Mouse (Mus musculus) embryonic fibroblast, embryonic 13.5 days (primary cell): ENCODE results near the gene Spg7. TPM values are rescaled to one million over a fixed set of nuclear protein-coding genes. Genes with fewer than 3 reads are reported as not detected.
A peak's percentile ranks its signal among the peaks of the same experiment; 100 is the strongest.

Source experiments
- H3K27ac ChIP-seq: 2 replicates; pipeline ENCODE4 v1.5.1; 2012; ENCODE audit warnings: low read length, control low read depth, inconsistent platforms; ENCODE audit not compliant: insufficient read depth
- H3K4me1 ChIP-seq: 2 replicates; pipeline ENCODE4 v1.6.1; 2011; ENCODE audit warnings: low read length; ENCODE audit not compliant: control insufficient read depth, insufficient read depth
- H3K4me3 ChIP-seq: 2 replicates; pipeline ENCODE4 v1.5.1; 2011; ENCODE audit warnings: mild to moderate bottlenecking, control low read depth, low read length; ENCODE audit not compliant: insufficient read depth
- CTCF ChIP-seq: IDR thresholded peaks from 2 replicates; pipeline ENCODE4 v1.5.1; 2011; ENCODE audit warnings: mild to moderate bottlenecking, control low read depth, low read length, moderate library complexity, borderline replicate concordance; ENCODE audit not compliant: insufficient read depth
- POLR2A ChIP-seq: IDR thresholded peaks from 2 replicates; pipeline ENCODE4 v1.6.1; 2011; ENCODE audit warnings: low read depth, mild to moderate bottlenecking, control low read depth, low read length, moderate library complexity
- polyA plus RNA-seq: library from polyadenylated mRNA; stranded (reverse); fragments of >200 nt; gene quantifications from 2 replicates; pipeline ENCODE4 v1.2.4, GENCODE M21; 2011; ENCODE audit warnings: low read depth; ENCODE audit not compliant: missing spikeins, insufficient read length

Gene Spg7
- polyA plus RNA-seq, 1 experiment: 52.4 TPM

DNA sequence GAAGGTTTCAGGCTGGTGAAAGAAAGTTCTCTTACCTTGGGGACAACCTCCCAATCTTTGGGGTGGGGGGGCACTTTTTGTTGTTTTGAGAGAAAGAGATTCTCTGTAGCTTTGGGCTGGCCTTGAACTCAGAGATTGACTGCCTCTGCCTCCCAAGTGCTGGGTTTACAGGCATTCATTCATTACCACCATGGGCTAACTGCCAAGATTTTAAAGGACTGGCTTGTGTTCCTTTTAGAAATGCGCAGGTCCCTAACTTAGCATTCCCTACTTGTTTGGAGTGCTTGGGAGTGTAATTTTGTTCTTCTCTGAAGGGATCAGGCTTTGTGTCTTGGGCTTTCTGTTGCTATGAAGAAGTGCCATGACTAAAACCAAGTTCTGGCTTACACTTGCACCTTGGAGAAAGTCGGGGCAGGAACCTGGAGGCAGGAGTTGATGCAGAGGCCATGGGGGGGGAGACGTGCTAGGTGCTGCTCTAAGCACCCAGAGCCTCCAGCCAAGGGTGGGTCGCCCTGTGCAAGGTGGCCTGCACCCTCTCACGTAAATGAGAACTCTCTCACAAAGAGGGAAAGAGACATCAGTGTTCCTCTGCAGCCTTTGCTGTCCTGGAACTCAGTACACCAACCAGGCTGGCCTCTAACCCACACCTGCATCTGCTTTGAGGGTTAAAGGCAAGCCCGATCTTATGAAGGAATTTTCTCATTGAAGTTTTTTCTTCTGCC is 41.5 kb downstream of the Spg7 start:
- H3K27ac ChIP-seq: no peak overlapping the region
- TF ChIP-seq POLR2A (0 out of 2 replicates have a peak, but pooled peaks have one; percentile 12), CTCF (no peak)
- H3K4me3 ChIP-seq: peak overlapping the region; percentile 95
- peaks cover 4% of the 10 kb centered on the region for H3K4me1 ChIP-seq

DNA sequence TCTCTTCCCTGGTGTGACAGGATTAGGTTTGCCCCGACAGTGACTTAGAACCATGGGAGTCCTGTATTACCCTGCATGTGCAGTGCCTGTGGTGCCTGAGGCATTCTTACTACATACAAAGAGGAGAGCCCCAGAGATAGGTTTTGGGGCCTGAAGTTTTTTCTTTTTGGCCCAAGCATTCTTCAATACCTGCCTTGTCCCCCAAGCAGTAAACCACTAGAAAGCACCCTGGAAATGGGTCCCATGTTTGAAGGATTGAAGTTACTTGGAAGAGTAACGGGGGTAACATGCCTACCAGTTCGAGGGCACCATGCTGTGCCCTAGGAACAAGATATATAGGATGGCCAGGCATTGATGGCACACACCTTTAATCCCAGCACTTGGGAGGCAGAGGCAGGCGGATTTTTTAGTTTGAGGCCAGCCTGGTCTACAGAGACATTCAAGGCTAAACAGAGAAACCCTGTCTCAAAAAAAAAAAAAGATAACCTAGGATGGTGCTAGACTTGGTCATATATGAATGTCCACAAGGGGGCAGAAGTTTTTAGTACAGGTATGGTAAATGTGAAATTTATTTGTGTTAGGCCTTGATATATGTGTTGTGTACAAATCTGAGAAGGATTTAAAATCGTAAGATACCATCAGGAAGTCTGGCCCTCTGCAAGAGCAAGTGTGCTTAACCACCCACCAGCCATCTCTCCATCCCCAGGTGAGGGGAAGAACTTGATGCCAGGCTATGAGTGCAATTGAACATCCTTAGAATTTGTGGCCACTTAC is 43.0 kb downstream of the Spg7 start:
- Histone ChIP-seq H3K4me1 (no peaks in the 10 kb centered on the region; the same call in none of the 2 replicates), H3K4me3 (no peak overlapping the region), H3K27ac (no peak overlapping the region)
- TF ChIP-seq POLR2A (peak; percentile 55), CTCF (no peak)

DNA sequence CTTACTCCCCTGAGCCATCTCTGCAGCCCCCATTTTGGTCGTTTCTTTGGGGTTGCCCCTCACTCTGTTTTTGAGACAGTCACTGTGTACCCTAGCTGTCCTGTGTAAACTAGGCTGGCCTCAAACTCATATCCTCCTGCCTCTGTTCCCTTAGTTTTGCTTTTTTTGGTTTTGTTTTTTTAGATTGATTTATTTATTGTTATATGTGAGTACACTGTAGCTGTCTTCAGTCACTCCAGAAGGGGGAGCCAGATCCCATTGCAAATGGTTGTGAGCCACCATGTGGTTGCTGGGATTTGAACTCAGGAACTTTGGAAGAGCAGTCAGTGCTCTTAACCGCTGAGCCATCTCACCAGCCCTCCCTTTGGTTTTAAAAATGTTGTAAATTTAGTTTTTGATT is 43.8 kb downstream of the Spg7 start:
- no peak overlapping the region for H3K4me3 ChIP-seq
- TF ChIP-seq POLR2A (no peak), CTCF (no peak)
- no peaks in the 10 kb centered on the region; the same call in 1 of the 2 replicates for H3K4me1 ChIP-seq
- no peak overlapping the region for H3K27ac ChIP-seq

- TF ChIP-seq POLR2A: no peak
- TF ChIP-seq CTCF: no peak
- Histone ChIP-seq H3K27ac (no peak overlapping the region), H3K4me3 (no peak overlapping the region)
These were observed 45.3 kb downstream of the Spg7 start for GRCm38 (mm10) chr8:123108010-123108409.

GRCm38 (mm10) chr8:123108953-123109352 is 46.2 kb downstream of the Spg7 start:
- Histone ChIP-seq H3K4me1 (no peaks in the 10 kb centered on the region; the same call in 1 of the 2 replicates), H3K4me3 (no peak overlapping the region), H3K27ac (no peak overlapping the region)
- TF ChIP-seq POLR2A: no peak
- no peak for TF ChIP-seq CTCF

More at GRCm38 (mm10) chr8:123108010-123108409, 45.3 kb downstream of the Spg7 start:
- no peaks in the 10 kb centered on the region; the same call in 1 of the 2 replicates for H3K4me1 ChIP-seq

DNA sequence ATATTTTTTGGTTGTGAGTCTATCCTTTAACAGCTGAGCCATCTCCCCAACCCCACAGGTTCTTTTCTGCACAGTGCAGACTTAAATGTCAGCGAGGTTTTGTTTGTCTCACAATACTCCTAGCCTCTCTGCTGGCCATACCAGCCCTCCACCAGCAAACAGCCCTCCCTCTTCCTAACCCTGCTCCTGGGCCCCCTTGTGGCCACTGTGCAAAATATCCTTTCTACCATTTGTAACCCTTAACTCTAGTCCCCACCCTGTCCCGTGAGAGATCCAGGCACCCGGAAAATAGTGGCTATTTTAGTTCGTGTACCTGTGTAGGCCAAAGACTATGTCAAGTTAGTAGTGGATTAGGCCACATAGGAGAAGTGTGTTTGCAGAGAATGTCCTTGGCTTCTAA is 47.9 kb downstream of the Spg7 start:
- Histone ChIP-seq H3K4me1 (no peaks in the 10 kb centered on the region), H3K27ac (no peak overlapping the region), H3K4me3 (no peak overlapping the region)
- TF ChIP-seq POLR2A: no peak
- peak; percentile 39; the same call in 1 of the 2 replicates for TF ChIP-seq CTCF

DNA sequence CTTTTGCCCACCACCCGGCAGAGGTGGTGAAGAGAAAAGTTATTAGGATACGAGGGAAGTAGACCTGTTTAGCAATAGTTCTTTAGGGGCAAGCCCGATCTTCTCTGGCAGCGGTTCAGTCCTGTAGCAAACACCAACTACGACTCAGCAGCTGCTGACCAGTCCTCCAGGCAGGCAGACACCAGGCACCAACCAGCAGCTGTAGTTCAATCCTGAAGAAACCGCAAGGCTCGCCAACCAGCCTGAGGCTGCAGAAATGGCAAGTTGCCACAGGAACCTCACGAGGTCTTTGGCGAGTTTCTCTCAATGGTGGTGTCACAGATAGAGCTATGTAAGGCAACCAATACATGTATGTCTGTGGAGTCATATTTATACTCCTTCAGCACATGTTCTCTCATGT is 50.1 kb downstream of the Spg7 start:
- no peak overlapping the region for H3K4me3 ChIP-seq
- H3K4me1 ChIP-seq: no peaks in the 10 kb centered on the region
- no peak for TF ChIP-seq CTCF
- TF ChIP-seq POLR2A: no peak

GRCm38 (mm10) chr8:123113908-123114469 is 51.2 kb downstream of the Spg7 start:
- no peaks in the 10 kb centered on the region for H3K4me1 ChIP-seq
- H3K27ac ChIP-seq: no peak overlapping the region
- H3K4me3 ChIP-seq: no peak overlapping the region
- TF ChIP-seq POLR2A: no peak
- no peak for TF ChIP-seq CTCF

More for the DNA sequence above, 50.1 kb downstream of the Spg7 start:
- H3K27ac ChIP-seq: no peak overlapping the region

GRCm38 (mm10) chr8:123114644-123115043 is 51.9 kb downstream of the Spg7 start:
- Histone ChIP-seq H3K4me1 (no peaks in the 10 kb centered on the region), H3K4me3 (no peak overlapping the region), H3K27ac (no peak overlapping the region)
- no peak for TF ChIP-seq CTCF
- no peak for TF ChIP-seq POLR2A

GRCm38 (mm10) chr8:123117127-123117731 is 54.5 kb downstream of the Spg7 start, which contains the start of gene Cpne7:
Cpne7 (plus strand) TSS chr8:123117374.
- Histone ChIP-seq H3K27ac (no peak within 1 kb of the TSS), H3K4me1 (peaks cover under 1% of the 10 kb centered on the region; the same call in 1 of the 2 replicates)
- TF ChIP-seq CTCF (no peak), POLR2A (no peak)

More at GRCm38 (mm10) chr8:123117127-123117731, 54.5 kb downstream of the Spg7 start, which contains the start of gene Cpne7:
- peak within 1 kb of the TSS; percentile 5; the same call in 1 of the 2 replicates for H3K4me3 ChIP-seq
